Mouse (Mus musculus) liver, embryonic 14.5 days (tissue): ENCODE data around the gene Rad51b. TPM values are rescaled to one million over a fixed set of nuclear protein-coding genes. Genes with fewer than 3 reads are reported as not detected.

Experiments
- ATAC-seq: fragments of 200-750 bp; cut with Nextera tagmentation; 2 replicates; pipeline ENCODE4 v1.8.0; 2017; ENCODE audit warnings: moderate number of reproducible peaks, mild to moderate bottlenecking, moderate library complexity; ENCODE audit not compliant: insufficient read depth
- DNase-seq, 3 experiments: peaks; one replicate each; pipeline ENCODE4 v3.0.0-alpha.2; 2012 to 2013; ENCODE audit warnings: low read depth in 3 of 3, low spot score in 3 of 3
- H3K27ac ChIP-seq: fragments of 300-500 bp; sonication (generic); 2 replicates; pipeline ENCODE4 v1.5.1; 2014; ENCODE audit warnings: moderate library complexity, mild to moderate bottlenecking, control low read depth, inconsistent platforms
- H3K27me3 ChIP-seq: fragments of 300-500 bp; sonication (generic); 2 replicates; pipeline ENCODE4 v1.6.1; 2014; ENCODE audit warnings: mild to moderate bottlenecking, low read length, moderate library complexity; ENCODE audit not compliant: control insufficient read depth, insufficient read depth
- H3K36me3 ChIP-seq: fragments of 300-500 bp; sonication (generic); replicated peaks from 2 replicates; pipeline ENCODE4 v1.6.1; 2014; ENCODE audit warnings: low read depth; ENCODE audit not compliant: control insufficient read depth, insufficient read depth
- H3K4me1 ChIP-seq, 2 experiments: fragments of 200-500 bp in 1 of 2; fragments of 300-500 bp in 1 of 2; sonication (generic) in 1 of 2; replicated peaks; 2 replicates each; pipeline ENCODE4 v1.6.1; 2012 to 2014; ENCODE audit warnings: antibody characterized with exemption in 1 of 2, inconsistent platforms in 1 of 2, low read length in 1 of 2; ENCODE audit not compliant: control insufficient read depth in 2 of 2, insufficient read depth in 2 of 2
- H3K4me2 ChIP-seq: fragments of 300-500 bp; sonication (generic); 2 replicates; pipeline ENCODE4 v1.6.1; 2014; ENCODE audit warnings: low read depth, mild to moderate bottlenecking, control low read depth, moderate library complexity
- H3K4me3 ChIP-seq, 2 experiments: fragments of 200-500 bp in 1 of 2; fragments of 300-500 bp in 1 of 2; sonication (generic) in 1 of 2; 2 replicates each; pipeline ENCODE4 v1.5.1; 2012 to 2014; ENCODE audit warnings: low read depth in 2 of 2, low read length in 2 of 2, mild to moderate bottlenecking in 2 of 2, control low read depth in 1 of 2, inconsistent platforms in 1 of 2, moderate library complexity in 1 of 2; ENCODE audit not compliant: insufficient read depth in 1 of 2
- H3K9ac ChIP-seq: fragments of 300-500 bp; sonication (generic); replicated peaks from 2 replicates; pipeline ENCODE4 v1.6.1; 2014; ENCODE audit warnings: mild to moderate bottlenecking, control low read depth, moderate library complexity
- H3K9me3 ChIP-seq: fragments of 300-500 bp; sonication (generic); 2 replicates; pipeline ENCODE4 v1.6.1; 2016; ENCODE audit warnings: low read length, mixed read lengths; ENCODE audit not compliant: control insufficient read depth
- CTCF ChIP-seq: IDR thresholded peaks from 2 replicates; pipeline ENCODE4 v1.5.1; 2016; ENCODE audit warnings: antibody characterized with exemption, low read depth, control low read depth
- EP300 ChIP-seq: IDR thresholded peaks from 2 replicates; pipeline ENCODE4 v1.6.1; 2016; ENCODE audit warnings: antibody characterized with exemption, low read depth
- WGBS: fragments of 180-500 bp; shearing (Covaris S2); extraction: QIAGEN DNeasy Blood & Tissue Kit; methylation state at CpG from one replicate; pipeline ENCODE4 v1.1.7; 2014; ENCODE audit not compliant: insufficient replicate concordance; 5-methylcytosine and 5-hydroxymethylcytosine counted together
- polyA plus RNA-seq, 2 experiments: library from polyadenylated mRNA; depleted of rRNA in 1 of 2; stranded (reverse) in 1 of 2; unstranded in 1 of 2; fragments of >200 nt; fragmentation: Nextera tagmentation in 1 of 2; extraction: Ambion mirVana in 1 of 2; gene quantifications; 2 replicates each; pipeline versions ENCODE4 v1.2.1 to v1.2.3; 2012 to 2014

The Rad51b gene
- polyA plus RNA-seq, 2 experiments = 2.3 to 5.1 TPM

DNA sequence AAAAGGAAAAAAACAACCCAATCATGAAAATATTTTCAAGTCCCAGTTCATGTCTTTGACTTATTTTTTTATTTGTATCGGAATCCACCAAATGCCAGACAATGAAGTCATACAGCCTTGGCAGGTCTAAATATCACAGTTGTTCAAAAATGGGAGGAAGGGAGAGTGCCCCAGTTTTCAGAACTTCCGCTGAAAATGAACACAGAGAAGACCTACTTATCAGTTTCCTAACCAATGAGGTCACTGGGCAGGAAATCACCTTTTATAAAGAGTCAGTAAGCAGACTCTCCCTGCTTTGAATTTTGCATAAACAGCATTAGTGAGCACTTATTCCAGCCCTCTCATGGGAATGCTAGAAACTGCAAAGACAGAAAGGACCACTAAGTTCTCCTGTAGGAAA is 465.0 kb downstream of the Rad51b start:
- no peaks in the 10 kb centered on the region for H3K27me3 ChIP-seq
- no peaks in the 10 kb centered on the region for H3K36me3 ChIP-seq
- no peak overlapping the region for H3K9ac ChIP-seq
- peaks cover 11 to 44% of the 10 kb centered on the region in 2 experiments for H3K4me1 ChIP-seq
- H3K27ac ChIP-seq = no peak overlapping the region
- no peak for ATAC-seq
- 44% methylated on average over 2 of the region's 2 CpGs for WGBS
- TF ChIP-seq CTCF (no peak), EP300 (no peak)
- H3K4me3 ChIP-seq = no peak overlapping the region
- H3K4me2 ChIP-seq = no peak overlapping the region
- no peak for DNase-seq
- H3K9me3 ChIP-seq = no peaks in the 10 kb centered on the region

GRCm38 (mm10) chr12:79762570-79763275 is 465.6 kb downstream of the Rad51b start:
- Histone ChIP-seq H3K27me3 (no peaks in the 10 kb centered on the region), H3K27ac (no peak overlapping the region), H3K4me1 (peaks cover 11 to 41% of the 10 kb centered on the region in 2 experiments), H3K36me3 (no peaks in the 10 kb centered on the region), H3K9ac (no peak overlapping the region), H3K4me2 (no peak overlapping the region), H3K4me3 (no peak overlapping the region), H3K9me3 (no peaks in the 10 kb centered on the region)
- WGBS = 21% methylated on average over 7 of the region's 7 CpGs
- TF ChIP-seq CTCF (no peak), EP300 (peak; percentile 34; the same call in 1 of the 2 replicates)
- DNase-seq (peak in 1 of 3 experiments; percentile 22), ATAC-seq (peak; percentile 57; the same call in 1 of the 2 replicates)

DNA sequence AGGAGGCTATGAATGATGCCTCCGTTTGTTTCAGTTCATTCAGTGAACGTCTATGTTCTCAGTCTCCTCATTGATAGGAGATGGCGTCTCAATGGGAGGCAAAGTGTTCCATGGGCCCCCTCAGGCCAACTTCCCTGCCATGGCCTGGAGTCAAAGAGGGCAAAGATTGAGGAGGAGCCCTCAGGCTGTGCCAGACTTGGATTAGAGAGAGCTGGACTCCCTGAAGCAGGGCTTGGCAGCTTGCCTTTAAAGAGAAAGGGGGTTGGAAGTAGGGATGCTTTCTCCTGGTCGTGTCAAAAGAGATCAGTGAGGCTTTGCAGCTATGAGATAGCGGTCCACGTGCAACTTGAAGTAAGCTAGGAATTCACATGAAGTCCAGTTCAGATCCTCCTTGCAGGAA is 469.0 kb downstream of the Rad51b start:
- peaks cover 16 to 49% of the 10 kb centered on the region in 2 experiments for H3K4me1 ChIP-seq
- H3K9me3 ChIP-seq = no peaks in the 10 kb centered on the region
- DNase-seq (no peak), ATAC-seq (no peak)
- 54% methylated on average over 6 of the region's 6 CpGs for WGBS
- H3K4me3 ChIP-seq = no peak overlapping the region
- H3K4me2 ChIP-seq = no peak overlapping the region
- H3K27ac ChIP-seq = no peak overlapping the region
- no peaks in the 10 kb centered on the region for H3K27me3 ChIP-seq
- H3K9ac ChIP-seq = no peak overlapping the region
- TF ChIP-seq EP300 (no peak), CTCF (no peak)
- no peaks in the 10 kb centered on the region for H3K36me3 ChIP-seq

DNA sequence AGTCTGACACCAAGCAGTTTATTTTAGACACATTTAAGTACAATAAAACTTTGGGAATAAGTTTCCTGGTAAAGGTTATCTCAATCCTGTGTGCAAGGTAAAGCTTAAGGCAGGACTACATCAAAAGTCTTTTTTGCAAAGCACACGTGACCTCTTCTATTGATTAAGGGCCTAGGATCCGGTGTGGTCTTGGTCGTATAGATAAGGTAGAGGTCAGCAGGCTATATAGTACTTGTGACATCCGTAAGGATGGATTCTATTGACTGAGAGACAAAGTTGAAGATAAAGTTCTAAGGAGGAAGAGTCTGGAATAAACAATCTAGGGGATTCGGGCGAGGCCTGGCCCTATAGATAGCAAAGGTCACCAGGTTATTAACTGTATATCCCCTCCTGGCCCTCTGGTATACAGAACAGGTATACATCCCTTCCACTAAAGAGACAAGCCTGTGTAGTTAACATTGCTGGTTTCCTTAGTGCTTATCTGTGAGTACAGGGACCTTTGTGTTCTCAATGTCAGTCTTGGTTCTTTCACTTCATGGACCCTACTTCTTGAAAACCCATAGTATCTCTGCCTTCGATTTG is 471.8 kb downstream of the Rad51b start:
- H3K27me3 ChIP-seq = no peaks in the 10 kb centered on the region
- no peak for TF ChIP-seq CTCF
- no peak for TF ChIP-seq EP300
- no peak overlapping the region for H3K4me3 ChIP-seq
- no peaks in the 10 kb centered on the region for H3K9me3 ChIP-seq
- H3K9ac ChIP-seq = no peak overlapping the region
- no peak overlapping the region for H3K4me2 ChIP-seq
- H3K27ac ChIP-seq = no peak overlapping the region
- DNase-seq (no peak), ATAC-seq (no peak)
- 39% methylated on average over 7 of the region's 7 CpGs for WGBS
- no peaks in the 10 kb centered on the region for H3K36me3 ChIP-seq
- H3K4me1 ChIP-seq = peaks cover 5 to 33% of the 10 kb centered on the region in 2 experiments; a peak in 3 of 4 replicates

DNA sequence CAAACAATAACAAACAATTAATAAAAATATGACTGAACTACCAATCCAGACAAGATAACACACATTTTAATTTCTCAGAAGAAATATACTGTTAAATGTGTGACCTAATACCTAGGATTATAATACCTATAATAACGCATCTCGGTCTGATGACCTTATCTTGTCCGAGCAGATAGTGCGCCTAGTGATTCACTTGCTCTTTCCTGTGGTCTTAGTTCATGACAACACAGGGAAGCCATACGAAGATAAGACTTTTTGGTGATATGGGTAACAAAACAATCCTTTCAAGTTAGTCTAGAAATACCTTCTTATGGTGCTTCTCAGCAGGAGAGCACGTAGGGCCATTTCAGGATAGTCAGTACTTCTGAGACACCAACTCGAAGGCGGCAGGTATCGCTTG is 472.7 kb downstream of the Rad51b start:
- ATAC-seq (peak; percentile 59), DNase-seq (peak in 2 of 3 experiments; percentile 36 to 58)
- Histone ChIP-seq H3K36me3 (no peaks in the 10 kb centered on the region), H3K4me2 (no peak overlapping the region), H3K9me3 (no peaks in the 10 kb centered on the region), H3K4me1 (peaks cover 5 to 33% of the 10 kb centered on the region in 2 experiments; a peak in 3 of 4 replicates), H3K9ac (no peak overlapping the region), H3K27me3 (no peaks in the 10 kb centered on the region), H3K4me3 (no peak overlapping the region), H3K27ac (no peak overlapping the region)
- TF ChIP-seq CTCF (no peak), EP300 (peak; percentile 64)
- WGBS = 31% methylated on average over 9 of the region's 9 CpGs
